Mouse (Mus musculus) stomach, embryonic 15.5 days (tissue): ENCODE data around the gene Pilra. TPM values are rescaled to one million over a fixed set of nuclear protein-coding genes. Genes with fewer than 3 reads are reported as not detected.
A peak's percentile ranks its signal among the peaks of the same experiment; 100 is the strongest.

Source experiments
- ATAC-seq: fragments of 200-750 bp; cut with Nextera tagmentation; 2 replicates; pipeline ENCODE4 v1.8.0; 2017; ENCODE audit warnings: low read depth, moderate number of reproducible peaks, moderate TSS enrichment; ENCODE audit not compliant: insufficient read depth, low FRiP score
- H3K27ac ChIP-seq: fragments of 300-500 bp; sonication (generic); 2 replicates; pipeline ENCODE4 v1.5.1; 2015; ENCODE audit warnings: mild to moderate bottlenecking, inconsistent platforms
- H3K27me3 ChIP-seq: fragments of 300-500 bp; sonication (generic); replicated peaks from 2 replicates; pipeline ENCODE4 v1.6.1; 2015; ENCODE audit warnings: inconsistent platforms
- H3K36me3 ChIP-seq: fragments of 300-500 bp; sonication (generic); 2 replicates; pipeline ENCODE4 v1.6.1; 2015; ENCODE audit warnings: inconsistent platforms
- H3K4me1 ChIP-seq: fragments of 300-500 bp; sonication (generic); 2 replicates; pipeline ENCODE4 v1.6.1; 2015; ENCODE audit warnings: inconsistent platforms
- H3K4me2 ChIP-seq: fragments of 300-500 bp; sonication (generic); 2 replicates; pipeline ENCODE4 v1.6.1; 2015; ENCODE audit warnings: mild to moderate bottlenecking, inconsistent platforms
- H3K4me3 ChIP-seq: fragments of 300-500 bp; sonication (generic); replicated peaks from 2 replicates; pipeline ENCODE4 v1.5.1; 2015; ENCODE audit warnings: inconsistent platforms
- H3K9ac ChIP-seq: fragments of 300-500 bp; sonication (generic); 2 replicates; pipeline ENCODE4 v1.6.1; 2015; ENCODE audit warnings: inconsistent platforms
- H3K9me3 ChIP-seq: fragments of 300-500 bp; sonication (generic); 2 replicates; pipeline ENCODE4 v1.6.1; 2016; ENCODE audit warnings: inconsistent platforms
- WGBS: fragments of 180-500 bp; shearing (Covaris S2); methylation state at CpG from one replicate; pipeline ENCODE4 v1.1.7; 2015; 5-methylcytosine and 5-hydroxymethylcytosine counted together
- polyA plus RNA-seq: library from polyadenylated mRNA; unstranded; fragments of >200 nt; fragmentation: Nextera tagmentation; extraction: Ambion mirVana; gene quantifications from 2 replicates; pipeline ENCODE4 v1.2.1, GENCODE M21; 2015

Gene Pilra
- polyA plus RNA-seq, 1 experiment from 2014 or later: 2.2 TPM

- peaks cover 28% of the 10 kb centered on the region for H3K4me1 ChIP-seq
- peak overlapping the region; percentile 93 for H3K4me3 ChIP-seq
- peaks cover 24% of the 10 kb centered on the region for H3K36me3 ChIP-seq
- peak overlapping the region; percentile 100 for H3K27ac ChIP-seq
- ATAC-seq: peak; percentile 1; the same call in 1 of the 2 replicates
- H3K27me3 ChIP-seq: no peaks in the 10 kb centered on the region
- peak overlapping the region; percentile 95 for H3K9ac ChIP-seq
- H3K9me3 ChIP-seq: no peaks in the 10 kb centered on the region
- H3K4me2 ChIP-seq: peak overlapping the region; percentile 89
- WGBS: under 1% methylated on average over 62 of the region's 62 CpGs
Measured at GRCm38 (mm10) chr5:137785164-137786031, 50.7 kb downstream of the Pilra start.

GRCm38 (mm10) chr5:137784546-137784945 is 51.5 kb downstream of the Pilra start:
- no peaks in the 10 kb centered on the region for H3K27me3 ChIP-seq
- ATAC-seq: no peak
- peak overlapping the region; percentile 95; the same call in 1 of the 2 replicates for H3K9ac ChIP-seq
- peaks cover 32% of the 10 kb centered on the region for H3K4me1 ChIP-seq
- H3K4me3 ChIP-seq: peak overlapping the region; percentile 93
- 67% methylated on average over 14 of the region's 14 CpGs for WGBS
- H3K4me2 ChIP-seq: peak overlapping the region; percentile 89
- H3K9me3 ChIP-seq: no peaks in the 10 kb centered on the region
- peaks cover 24% of the 10 kb centered on the region for H3K36me3 ChIP-seq
- H3K27ac ChIP-seq: no peak overlapping the region

- no peak overlapping the region for H3K27ac ChIP-seq
- no peaks in the 10 kb centered on the region for H3K9me3 ChIP-seq
- peak overlapping the region; percentile 17; the same call in 1 of the 2 replicates for H3K9ac ChIP-seq
- peaks cover 33% of the 10 kb centered on the region for H3K4me1 ChIP-seq
- ATAC-seq: no peak
- H3K36me3 ChIP-seq: peaks cover 24% of the 10 kb centered on the region
- H3K4me3 ChIP-seq: peak overlapping the region; percentile 93
- peak overlapping the region; percentile 89 for H3K4me2 ChIP-seq
- 47% methylated on average over 9 of the region's 9 CpGs for WGBS
- H3K27me3 ChIP-seq: no peaks in the 10 kb centered on the region
Measured at GRCm38 (mm10) chr5:137783901-137784540, 52.1 kb downstream of the Pilra start.

- Histone ChIP-seq H3K9ac (peak overlapping the region; percentile 17; the same call in 1 of the 2 replicates), H3K36me3 (peaks cover 24% of the 10 kb centered on the region), H3K4me3 (peak overlapping the region; percentile 93), H3K4me1 (peaks cover 33% of the 10 kb centered on the region), H3K4me2 (peak overlapping the region; percentile 89), H3K27ac (no peak overlapping the region), H3K9me3 (no peaks in the 10 kb centered on the region), H3K27me3 (no peaks in the 10 kb centered on the region)
- 75% methylated on average over 13 of the region's 13 CpGs for WGBS
- ATAC-seq: no peak
Measured at GRCm38 (mm10) chr5:137782776-137783522, 53.1 kb downstream of the Pilra start.

GRCm38 (mm10) chr5:137781661-137782060 is 54.4 kb downstream of the Pilra start:
- Histone ChIP-seq H3K4me2 (no peak overlapping the region), H3K27me3 (no peaks in the 10 kb centered on the region), H3K27ac (no peak overlapping the region), H3K4me3 (no peak overlapping the region), H3K36me3 (peaks cover 24% of the 10 kb centered on the region), H3K9ac (no peak overlapping the region), H3K4me1 (peaks cover 35% of the 10 kb centered on the region), H3K9me3 (no peaks in the 10 kb centered on the region)
- no peak for ATAC-seq
- WGBS: 92% methylated on average over 7 of the region's 7 CpGs

- Histone ChIP-seq H3K4me3 (peak overlapping the region; percentile 82), H3K9ac (peak overlapping the region; percentile 89), H3K27me3 (no peaks in the 10 kb centered on the region), H3K36me3 (peaks cover 24% of the 10 kb centered on the region), H3K9me3 (no peaks in the 10 kb centered on the region), H3K27ac (peak overlapping the region; percentile 90), H3K4me2 (peak overlapping the region; percentile 91), H3K4me1 (peaks cover 30% of the 10 kb centered on the region)
- under 1% methylated on average over 81 of the region's 83 CpGs for WGBS
- 0 out of 2 replicates have a peak, but pooled peaks have one; percentile 11 for ATAC-seq
Measured at GRCm38 (mm10) chr5:137779053-137779933, 56.8 kb downstream of the Pilra start.

GRCm38 (mm10) chr5:137778635-137779034 is 57.4 kb downstream of the Pilra start, which contains the start of gene Ppp1r35:
TSS of gene Ppp1r35 (plus strand) at chr5:137778849.
- WGBS: under 1% methylated on average over 31 of the region's 31 CpGs
- Histone ChIP-seq H3K36me3 (peaks cover 20% of the 10 kb centered on the region), H3K4me3 (peak within 1 kb of the TSS; percentile 82), H3K27me3 (no peaks in the 10 kb centered on the region), H3K27ac (peak within 1 kb of the TSS; percentile 90), H3K9me3 (no peaks in the 10 kb centered on the region), H3K4me2 (peak within 1 kb of the TSS; percentile 91), H3K4me1 (peaks cover 24% of the 10 kb centered on the region), H3K9ac (peak within 1 kb of the TSS; percentile 89)
- ATAC-seq: peak; percentile 94

- Histone ChIP-seq H3K36me3 (peaks cover 13% of the 10 kb centered on the region), H3K4me1 (peaks cover 16% of the 10 kb centered on the region), H3K9me3 (no peaks in the 10 kb centered on the region), H3K27me3 (no peaks in the 10 kb centered on the region), H3K27ac (peak overlapping the region; percentile 71; the same call in 1 of the 2 replicates), H3K9ac (no peak overlapping the region), H3K4me2 (no peak overlapping the region), H3K4me3 (no peak overlapping the region)
- ATAC-seq: no peak
- WGBS: 64% methylated on average over 7 of the region's 7 CpGs
Measured at GRCm38 (mm10) chr5:137777267-137777845, 58.7 kb downstream of the Pilra start.

- Histone ChIP-seq H3K4me2 (peak overlapping the region; percentile 3; the same call in 1 of the 2 replicates), H3K27ac (peak overlapping the region; percentile 71), H3K4me1 (peaks cover 16% of the 10 kb centered on the region), H3K9ac (no peak overlapping the region), H3K4me3 (no peak overlapping the region), H3K36me3 (peaks cover 4% of the 10 kb centered on the region), H3K9me3 (no peaks in the 10 kb centered on the region), H3K27me3 (no peaks in the 10 kb centered on the region)
- ATAC-seq: peak; percentile 43
- 27% methylated on average over 5 of the region's 5 CpGs for WGBS
Measured at GRCm38 (mm10) chr5:137776408-137776918, 59.6 kb downstream of the Pilra start.

GRCm38 (mm10) chr5:137775587-137776290 is 60.3 kb downstream of the Pilra start:
- no peaks in the 10 kb centered on the region for H3K9me3 ChIP-seq
- H3K4me2 ChIP-seq: no peak overlapping the region
- peaks cover 16% of the 10 kb centered on the region for H3K4me1 ChIP-seq
- H3K27ac ChIP-seq: peak overlapping the region; percentile 71
- no peaks in the 10 kb centered on the region for H3K36me3 ChIP-seq
- WGBS: 89% methylated on average over 2 of the region's 2 CpGs
- H3K9ac ChIP-seq: no peak overlapping the region
- H3K4me3 ChIP-seq: no peak overlapping the region
- ATAC-seq: no peak
- no peaks in the 10 kb centered on the region for H3K27me3 ChIP-seq
